In genomic region chr14:60559826-60560529, GRCm38 (mm10) we compare ENCODE assay signal across 7 mouse cellular contexts.
DNase-seq lines count a peak whose midpoint lies in the region; ATAC-seq and TF ChIP-seq lines count a peak whose summit lies in the region.

No protein-coding gene starts in this region.

- no peak overlapping the region for H3K4me3 ChIP-seq in liver, embryonic 12.5 days
- H3K4me3 ChIP-seq in embryonic fibroblast, embryonic 13.5 days (ENCODE audit: insufficient read depth, low read length) = no peak overlapping the region

- H3K4me2 ChIP-seq in liver, embryonic 12.5 days = no peak overlapping the region

- H3K9ac ChIP-seq in liver, embryonic 12.5 days = no peak overlapping the region

- TF ChIP-seq POLR2A in embryonic fibroblast, embryonic 13.5 days (IDR thresholded peaks at IDR 0.05; ENCODE audit: low read depth, low read length) = no peak

- H3K27me3 ChIP-seq in liver, embryonic 12.5 days (replicated peaks) = no peaks in the 10 kb centered on the region

- ATAC-seq in liver, embryonic 12.5 days = no peak

- DNase-seq in liver (peak; percentile 31), R1 (ENCODE audit: low read depth, low spot score) (peak; percentile 76)
- DNase-seq in lung, postnatal 14 days = peak; percentile 33
- no peak for DNase-seq in layer of hippocampus, postnatal 14 days (ENCODE audit: low spot score in 2 of 2)
- DNase-seq in ovary, postnatal 14 days (ENCODE audit: low spot score) = no peak

- 69% methylated on average over 13 of the region's 13 CpGs for WGBS in liver, embryonic 12.5 days (ENCODE audit: insufficient replicate concordance)

- H3K4me1 ChIP-seq in liver, embryonic 12.5 days = no peaks in the 10 kb centered on the region
- peaks cover 12% of the 10 kb centered on the region; the same call in 1 of the 2 replicates for H3K4me1 ChIP-seq in embryonic fibroblast, embryonic 13.5 days (ENCODE audit: control insufficient read depth, insufficient read depth, low read length)

- H3K27ac ChIP-seq in liver, embryonic 12.5 days = no peak overlapping the region
- peak overlapping the region; percentile 60; the same call in 1 of the 2 replicates for H3K27ac ChIP-seq in embryonic fibroblast, embryonic 13.5 days (ENCODE audit: insufficient read depth, low read length)

- no peak for TF ChIP-seq CTCF in embryonic fibroblast, embryonic 13.5 days (IDR thresholded peaks at IDR 0.05; ENCODE audit: borderline replicate concordance, insufficient read depth, low read length)

- H3K9me3 ChIP-seq in liver, embryonic 12.5 days (replicated peaks) = no peaks in the 10 kb centered on the region

- H3K36me3 ChIP-seq in liver, embryonic 12.5 days = no peaks in the 10 kb centered on the region

Comparison
In these comparisons a context has a peak if more than half of its experiments do, and no peak if none do; other contexts are left out.
1. DNase-seq: peak in liver (single experiment), R1 (single experiment) and lung, postnatal 14 days (single experiment); none in layer of hippocampus, postnatal 14 days (0 of 2) and ovary, postnatal 14 days (single experiment).